8 mouse cellular contexts compared by ENCODE assay signal in the genomic region with DNA sequence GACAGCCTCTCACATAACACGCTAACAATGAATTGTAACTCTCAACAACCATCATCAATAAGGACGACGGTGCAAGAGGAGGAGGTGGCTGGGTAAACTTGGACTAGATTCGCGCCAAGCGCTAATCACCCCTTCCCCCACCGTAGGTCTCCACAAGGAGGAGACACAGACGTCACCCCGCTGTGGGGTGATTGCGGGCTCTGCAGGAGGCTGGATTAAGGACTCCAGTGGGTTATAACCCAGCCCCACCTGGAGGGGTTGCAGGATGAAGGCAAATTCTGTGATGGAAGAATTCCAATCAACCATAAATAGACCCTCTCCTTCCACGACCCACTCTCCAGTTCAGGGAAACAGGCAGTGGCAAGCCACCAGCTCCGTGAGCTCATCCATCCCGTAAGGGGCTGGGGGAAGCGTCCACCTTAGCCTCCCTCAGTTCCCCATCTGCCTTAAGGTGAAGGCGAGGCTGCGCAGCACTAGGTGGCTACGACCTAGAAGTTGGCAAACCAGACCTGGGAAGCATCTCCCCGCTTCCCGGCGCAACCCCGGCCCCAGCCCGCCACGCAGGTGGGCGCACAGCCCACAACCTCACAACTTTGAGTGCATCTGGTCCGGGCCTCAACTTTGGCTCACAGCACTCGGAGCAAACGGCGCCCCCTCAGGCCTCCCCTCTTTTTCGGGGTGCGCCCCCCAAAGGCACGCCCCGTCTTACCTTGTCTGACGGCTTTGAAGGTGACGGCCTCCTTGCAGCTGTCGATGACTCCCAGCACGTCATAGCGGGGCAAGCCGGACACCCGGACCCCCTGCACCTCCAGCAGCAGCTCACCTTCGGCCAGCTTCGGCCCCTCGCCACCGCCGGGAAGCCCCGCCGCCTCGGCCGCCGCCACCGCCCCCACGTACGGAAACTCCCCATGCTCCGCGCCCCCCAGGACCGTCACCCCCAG. TPM values are rescaled to one million over a fixed set of nuclear protein-coding genes. Genes with fewer than 3 reads are reported as not detected.
DNase-seq lines count a peak whose midpoint lies in the region; ATAC-seq and TF ChIP-seq lines count a peak whose summit lies in the region.

No protein-coding gene starts in this region.

- H3K9ac ChIP-seq in heart, adult 2 months (ENCODE audit: low read depth, low read length), result peak overlapping the region; percentile 90
- peak overlapping the region; percentile 88 for H3K9ac ChIP-seq in lung, embryonic 16.5 days (ENCODE audit: low read length)
- H3K9ac ChIP-seq in stomach, embryonic 14.5 days (replicated peaks; ENCODE audit: low read depth, low read length), result peak overlapping the region; percentile 62

- H3K27ac ChIP-seq in thymus, adult 2 months (ENCODE audit: control insufficient read depth, insufficient read depth, low read length), result no peak overlapping the region
- peak overlapping the region; percentile 96 for H3K27ac ChIP-seq in heart, adult 2 months
- peak overlapping the region; percentile 99 for H3K27ac ChIP-seq in lung, embryonic 16.5 days (ENCODE audit: low read length)
- peak overlapping the region; percentile 99 for H3K27ac ChIP-seq in stomach, embryonic 14.5 days (ENCODE audit: low read length)

- TF ChIP-seq CTCF in thymus, adult 2 months (IDR thresholded peaks at IDR 0.05; ENCODE audit: borderline replicate concordance, control insufficient read depth, extremely low read depth, insufficient read depth, low read length, poor library complexity), result no peak
- peak; percentile 55 for TF ChIP-seq CTCF in heart, adult 2 months (IDR thresholded peaks at IDR 0.05)

- peaks cover 9% of the 10 kb centered on the region; the same call in 1 of the 2 replicates for H3K27me3 ChIP-seq in thymus, adult 2 months (ENCODE audit: control insufficient read depth, insufficient read depth, low read length)
- H3K27me3 ChIP-seq in heart, adult 2 months (ENCODE audit: control insufficient read depth, insufficient read depth, low read length), result no peaks in the 10 kb centered on the region
- no peaks in the 10 kb centered on the region for H3K27me3 ChIP-seq in lung, embryonic 16.5 days (ENCODE audit: control insufficient read depth, insufficient read depth, low read depth, low read length)
- no peaks in the 10 kb centered on the region for H3K27me3 ChIP-seq in stomach, embryonic 14.5 days (ENCODE audit: control insufficient read depth, insufficient read depth, low read length)

- TF ChIP-seq EP300 in heart, adult 2 months (IDR thresholded peaks at IDR 0.05; ENCODE audit: insufficient read depth, low read depth, low read length), result no peak

- no peaks in the 10 kb centered on the region for H3K9me3 ChIP-seq in lung, embryonic 16.5 days (ENCODE audit: control insufficient read depth, low read length)
- no peaks in the 10 kb centered on the region for H3K9me3 ChIP-seq in stomach, embryonic 14.5 days (ENCODE audit: control insufficient read depth, low read depth, low read length)

- 0 out of 2 replicates have a peak, but pooled peaks have one; percentile 6 for ATAC-seq in lung, embryonic 16.5 days (ENCODE audit: low read depth)
- ATAC-seq in stomach, embryonic 14.5 days (ENCODE audit: insufficient number of reproducible peaks, insufficient read depth, low FRiP score, low read depth), result peak; percentile 7; the same call in 1 of the 2 replicates

- H3K36me3 ChIP-seq in thymus, adult 2 months (ENCODE audit: control insufficient read depth, insufficient read depth, low read length), result no peaks in the 10 kb centered on the region
- H3K36me3 ChIP-seq in heart, adult 2 months (ENCODE audit: control insufficient read depth, insufficient read depth, low read length), result no peaks in the 10 kb centered on the region
- no peaks in the 10 kb centered on the region for H3K36me3 ChIP-seq in lung, embryonic 16.5 days (ENCODE audit: control insufficient read depth, insufficient read depth, low read length)
- H3K36me3 ChIP-seq in stomach, embryonic 14.5 days (ENCODE audit: control insufficient read depth, insufficient read depth, low read length), result no peaks in the 10 kb centered on the region

- DNase-seq in thymus, adult 2 months, result peak; percentile 9
- no peak for DNase-seq in thymus, postnatal 0 days (ENCODE audit: low spot score)
- peak; percentile 37 to 45 for DNase-seq in cerebellum, postnatal 14 days
- peak; percentile 60 to 63 for DNase-seq in heart, adult 2 months
- DNase-seq in kidney, adult 8-10 months, result peak; percentile 26 to 32
- DNase-seq in layer of hippocampus, adult 8-10 months (ENCODE audit: low spot score in 2 of 2), result no peak

- H3K4me2 ChIP-seq in lung, embryonic 16.5 days (ENCODE audit: low read depth, low read length), result peak overlapping the region; percentile 86
- H3K4me2 ChIP-seq in stomach, embryonic 14.5 days (replicated peaks; ENCODE audit: low read depth, low read length), result peak overlapping the region; percentile 92

- no peaks in the 10 kb centered on the region for H3K79me2 ChIP-seq in heart, adult 2 months (replicated peaks; ENCODE audit: control insufficient read depth, insufficient read depth, low read length)

- 6% methylated on average over 55 of the region's 55 CpGs for WGBS in thymus, adult 2 months
- WGBS in heart, adult 2 months, result 1% methylated on average over 55 of the region's 55 CpGs
- under 1% methylated on average over 54 of the region's 55 CpGs for WGBS in lung, embryonic 16.5 days
- WGBS in stomach, embryonic 14.5 days, result under 1% methylated on average over 55 of the region's 55 CpGs

- H3K4me3 ChIP-seq in thymus, adult 2 months (ENCODE audit: control insufficient read depth, insufficient read depth, low read length), result peak overlapping the region; percentile 38
- H3K4me3 ChIP-seq in heart, adult 2 months, result peak overlapping the region; percentile 98
- peak overlapping the region; percentile 72 for H3K4me3 ChIP-seq in lung, embryonic 16.5 days (ENCODE audit: low read length)
- H3K4me3 ChIP-seq in stomach, embryonic 14.5 days (ENCODE audit: low read depth, low read length), result peak overlapping the region; percentile 82

- peaks cover 13% of the 10 kb centered on the region for H3K4me1 ChIP-seq in thymus, adult 2 months (replicated peaks; ENCODE audit: control insufficient read depth, insufficient read depth, low read length)
- H3K4me1 ChIP-seq in heart, adult 2 months (ENCODE audit: control insufficient read depth, insufficient read depth, low read length), result peaks cover 4% of the 10 kb centered on the region
- peaks cover 11% of the 10 kb centered on the region for H3K4me1 ChIP-seq in lung, embryonic 16.5 days (replicated peaks; ENCODE audit: control insufficient read depth, insufficient read depth, low read length)
- peaks cover 12% of the 10 kb centered on the region for H3K4me1 ChIP-seq in stomach, embryonic 14.5 days (ENCODE audit: control insufficient read depth, insufficient read depth, low read length)

- intact Hi-C loops in heart, adult 2 months (cut with DNase I), result loop anchor here (1.0 to 5.0 kb wide), 4 partner anchors 40 to 200 kb away; no protein-coding TSS in a partner anchor

- TF ChIP-seq POLR2A in thymus, adult 2 months (IDR thresholded peaks at IDR 0.05; ENCODE audit: control insufficient read depth, extremely low read depth, insufficient read depth, low read length, poor library complexity), result no peak
- TF ChIP-seq POLR2A in heart, adult 2 months (IDR thresholded peaks at IDR 0.05; ENCODE audit: insufficient read depth, low read depth, low read length), result no peak

RNA-seq across cellular contexts. Expression of a gene that starts 1.1 kb away (rescaled TPM):
- 1.8 and 2.1 TPM in 2 replicates for polyA plus RNA-seq in thymus, adult 2 months (2012; rRNA removed)
- 1.4 and 1.5 TPM in 2 replicates for polyA plus RNA-seq in thymus, postnatal 0 days (2015; fragmentation: Nextera tagmentation; extraction: Ambion mirVana)
- total RNA-seq in heart, adult 2 months (2021), result 10 to 100 TPM; 14.0 to 16.5 TPM
- polyA plus RNA-seq in heart, adult 2 months (2012; rRNA removed), result 4.1 and 5.8 TPM in 2 replicates
- 8.9 and 9.4 TPM in 2 replicates for polyA plus RNA-seq in lung, embryonic 16.5 days (2015; fragmentation: Nextera tagmentation; extraction: Ambion mirVana)
- 12.4 and 15.0 TPM in 2 replicates for polyA plus RNA-seq in stomach, embryonic 14.5 days (2014; fragmentation: Nextera tagmentation; extraction: Ambion mirVana)
- total RNA-seq in layer of hippocampus, adult 8-10 months (2022), result 10 to 100 TPM; 48.5 to 57.3 (median 49.5) TPM

Comparison
In these comparisons a context has a peak if more than half of its experiments do, and no peak if none do; other contexts are left out.
1. DNase-seq: peak in thymus, adult 2 months (single experiment), cerebellum, postnatal 14 days (2 of 2), heart, adult 2 months (2 of 2) and kidney, adult 8-10 months (2 of 2); none in thymus, postnatal 0 days (single experiment) and layer of hippocampus, adult 8-10 months (0 of 2).
2. H3K4me3 ChIP-seq: peak in every context shown above with its lines; median percentile 98 in heart, adult 2 months; 82 in stomach, embryonic 14.5 days; 72 in lung, embryonic 16.5 days; 38 in thymus, adult 2 months.
3. Peak in every context shown above with its lines, with median percentiles within 50 percentile points of each other: H3K9ac ChIP-seq.